Mouse (Mus musculus) forebrain, embryonic 12.5 days (tissue): ENCODE results near the gene Wnt8b. TPM values are rescaled to one million over a fixed set of nuclear protein-coding genes. Genes with fewer than 3 reads are reported as not detected.
"Not testable (repeated sequence)": the region's sequence is repeated elsewhere in the genome, so short reads cannot be mapped to it uniquely, and the experiment has no call there.

Experiments
- ATAC-seq: fragments of 200-750 bp; cut with Nextera tagmentation; 2 replicates; pipeline ENCODE4 v1.8.0; 2017; ENCODE audit warnings: moderate TSS enrichment; ENCODE audit not compliant: low FRiP score
- H3K27ac ChIP-seq: fragments of 300-500 bp; sonication (generic); 2 replicates; pipeline ENCODE4 v1.5.1; 2016; ENCODE audit warnings: mild to moderate bottlenecking
- H3K27me3 ChIP-seq: fragments of 300-500 bp; sonication (generic); 2 replicates; pipeline ENCODE4 v1.6.1; 2016; ENCODE audit warnings: mild to moderate bottlenecking
- H3K36me3 ChIP-seq: fragments of 300-500 bp; sonication (generic); replicated peaks from 2 replicates; pipeline ENCODE4 v1.6.1; 2016; ENCODE audit warnings: mild to moderate bottlenecking
- H3K4me1 ChIP-seq: fragments of 300-500 bp; sonication (generic); 2 replicates; pipeline ENCODE4 v1.6.1; 2016
- H3K4me2 ChIP-seq: fragments of 300-500 bp; sonication (generic); 2 replicates; pipeline ENCODE4 v1.6.1; 2016; ENCODE audit warnings: mild to moderate bottlenecking, moderate library complexity
- H3K4me3 ChIP-seq: fragments of 300-500 bp; sonication (generic); replicated peaks from 2 replicates; pipeline ENCODE4 v1.5.1; 2016; ENCODE audit warnings: mild to moderate bottlenecking
- H3K9ac ChIP-seq: fragments of 300-500 bp; sonication (generic); 2 replicates; pipeline ENCODE4 v1.6.1; 2016; ENCODE audit warnings: mild to moderate bottlenecking
- H3K9me3 ChIP-seq: fragments of 300-500 bp; sonication (generic); 2 replicates; pipeline ENCODE4 v1.6.1; 2016
- WGBS: fragments of 180-500 bp; shearing (Covaris S2); methylation state at CpG from one replicate; pipeline ENCODE4 v1.1.7; 2016; 5-methylcytosine and 5-hydroxymethylcytosine counted together
- polyA plus RNA-seq: library from polyadenylated mRNA; unstranded; fragments of >200 nt; fragmentation: Nextera tagmentation; extraction: Ambion mirVana; gene quantifications from 2 replicates; pipeline ENCODE4 v1.2.1, GENCODE M21; 2016

Wnt8b gene
- 24.4 and 36.8 TPM in 2 replicates for polyA plus RNA-seq

- peak within 1 kb of the TSS; percentile 39 for H3K9ac ChIP-seq
- ATAC-seq: no peak
- H3K27ac ChIP-seq: peak within 1 kb of the TSS; percentile 79
- WGBS: under 1% methylated on average over 8 of the region's 8 CpGs
- peak within 1 kb of the TSS; percentile 29 for H3K4me3 ChIP-seq
- no peaks in the 10 kb centered on the region for H3K36me3 ChIP-seq
- H3K4me1 ChIP-seq: peaks cover 10% of the 10 kb centered on the region
- H3K9me3 ChIP-seq: no peaks in the 10 kb centered on the region
- H3K4me2 ChIP-seq: peak within 1 kb of the TSS; percentile 37
- H3K27me3 ChIP-seq: peaks cover 91% of the 10 kb centered on the region
Measured at GRCm38 (mm10) chr19:44493128-44493527, at the start of gene Wnt8b. Gene Wnt8b (plus strand): TSS chr19:44493472.

DNA sequence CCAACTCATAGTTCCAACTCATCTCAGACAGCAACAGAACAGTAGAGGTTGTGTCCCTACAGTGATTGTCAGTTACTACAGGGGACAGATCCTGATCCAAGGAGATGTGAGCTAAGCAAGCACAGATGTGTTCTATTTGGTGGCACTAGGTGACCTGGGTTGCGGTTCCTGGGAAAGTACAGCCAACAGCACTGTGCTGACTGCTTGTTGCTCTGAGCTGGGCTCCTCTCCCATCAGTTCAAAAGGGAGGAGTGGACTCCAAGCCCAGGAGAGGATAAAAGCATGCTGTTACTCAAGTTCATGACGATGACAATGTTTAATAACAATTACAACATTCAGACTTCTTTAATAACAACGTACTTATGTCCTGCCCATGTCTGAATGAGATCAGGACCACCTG lies 47.5 kb upstream of the Wnt8b start:
- WGBS: 91% methylated on average over 3 of the region's 3 CpGs
- Histone ChIP-seq H3K27me3 (no peaks in the 10 kb centered on the region), H3K4me2 (no peak overlapping the region), H3K27ac (no peak overlapping the region), H3K36me3 (no peaks in the 10 kb centered on the region), H3K4me3 (no peak overlapping the region), H3K9me3 (no peaks in the 10 kb centered on the region), H3K9ac (no peak overlapping the region), H3K4me1 (no peaks in the 10 kb centered on the region)
- no peak for ATAC-seq

DNA sequence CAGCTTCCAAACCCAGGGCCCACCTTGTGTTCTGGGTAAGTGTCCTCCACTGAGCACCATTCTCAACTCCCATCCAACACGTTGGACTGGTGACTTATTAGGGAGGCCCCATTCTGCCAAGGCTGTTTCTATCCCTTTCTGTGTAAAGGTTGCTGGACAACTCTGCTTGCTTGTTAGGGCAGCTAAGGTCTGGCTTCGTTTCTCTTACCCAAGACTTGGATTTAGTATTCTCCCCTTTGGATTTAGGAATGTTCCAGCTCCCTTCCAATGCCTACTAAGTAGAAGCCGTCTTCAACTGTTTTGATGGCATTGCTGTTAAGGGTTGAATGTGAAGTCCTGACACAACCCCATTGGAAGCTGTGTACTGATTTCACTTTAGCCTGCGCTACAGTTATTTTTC lies 45.3 kb upstream of the Wnt8b start:
- no peaks in the 10 kb centered on the region for H3K9me3 ChIP-seq
- no peak for ATAC-seq
- H3K9ac ChIP-seq: no peak overlapping the region
- H3K4me2 ChIP-seq: no peak overlapping the region
- H3K27ac ChIP-seq: no peak overlapping the region
- H3K27me3 ChIP-seq: no peaks in the 10 kb centered on the region
- H3K4me1 ChIP-seq: no peaks in the 10 kb centered on the region
- H3K4me3 ChIP-seq: no peak overlapping the region
- 84% methylated on average over 4 of the region's 4 CpGs for WGBS
- H3K36me3 ChIP-seq: no peaks in the 10 kb centered on the region

GRCm38 (mm10) chr19:44454862-44455261 lies 38.4 kb upstream of the Wnt8b start:
- Histone ChIP-seq H3K4me3 (no peak overlapping the region), H3K9ac (no peak overlapping the region), H3K4me1 (no peaks in the 10 kb centered on the region), H3K4me2 (no peak overlapping the region), H3K9me3 (no peaks in the 10 kb centered on the region), H3K36me3 (no peaks in the 10 kb centered on the region), H3K27me3 (no peaks in the 10 kb centered on the region; the same call in 1 of the 2 replicates), H3K27ac (no peak overlapping the region)
- ATAC-seq: no peak
- WGBS: 92% methylated on average over 6 of the region's 6 CpGs

- H3K36me3 ChIP-seq: no peaks in the 10 kb centered on the region
- H3K4me3 ChIP-seq: no peak overlapping the region
- no peak overlapping the region for H3K4me2 ChIP-seq
- no peaks in the 10 kb centered on the region; the same call in 1 of the 2 replicates for H3K27me3 ChIP-seq
- H3K4me1 ChIP-seq: no peaks in the 10 kb centered on the region
- no peak overlapping the region for H3K9ac ChIP-seq
- WGBS: 88% methylated on average over 8 of the region's 8 CpGs
- ATAC-seq: no peak
- no peak overlapping the region for H3K27ac ChIP-seq
- no peaks in the 10 kb centered on the region for H3K9me3 ChIP-seq
Measured at GRCm38 (mm10) chr19:44455356-44455755, 37.9 kb upstream of the Wnt8b start.

DNA sequence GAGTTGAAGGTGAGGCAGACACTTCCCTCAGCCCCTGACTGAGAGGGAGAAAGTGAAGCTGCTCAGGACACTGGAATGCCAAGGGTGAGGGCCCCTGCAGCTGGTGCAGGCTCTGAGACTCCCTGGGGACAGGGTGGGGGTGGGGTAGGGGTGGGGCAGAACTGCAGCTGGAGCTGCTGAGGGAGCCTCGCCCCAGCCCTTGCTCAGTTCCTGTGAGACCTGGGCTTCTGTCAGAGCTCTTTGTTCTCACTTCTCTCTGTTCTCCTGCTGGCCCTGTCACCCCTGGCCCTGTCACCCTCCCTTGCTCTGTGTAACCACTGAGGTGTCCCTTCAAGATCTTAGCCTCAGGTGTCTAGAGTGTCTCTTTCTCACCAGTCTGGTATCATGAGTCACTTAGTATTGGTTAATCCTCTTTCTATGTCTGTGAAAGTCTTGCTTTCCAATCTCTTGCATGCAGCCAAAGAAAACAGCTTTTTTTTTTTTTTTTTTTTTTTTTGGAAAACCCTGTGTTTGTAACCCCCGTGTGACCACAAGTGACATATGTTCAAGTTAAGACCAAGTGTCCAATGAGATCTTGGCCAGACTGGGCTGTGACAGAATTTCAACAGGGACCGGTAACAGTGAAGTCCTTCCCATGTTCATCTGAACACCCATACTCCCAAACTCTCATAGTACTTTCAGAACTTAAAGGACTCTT lies 35.8 kb upstream of the Wnt8b start:
- WGBS: 88% methylated on average over 2 of the region's 3 CpGs
- Histone ChIP-seq H3K36me3 (no peaks in the 10 kb centered on the region), H3K9ac (no peak overlapping the region), H3K4me3 (no peak overlapping the region), H3K27me3 (peaks cover 3% of the 10 kb centered on the region; the same call in 1 of the 2 replicates), H3K27ac (no peak overlapping the region), H3K9me3 (no peaks in the 10 kb centered on the region), H3K4me1 (no peaks in the 10 kb centered on the region), H3K4me2 (no peak overlapping the region)
- ATAC-seq: no peak

DNA sequence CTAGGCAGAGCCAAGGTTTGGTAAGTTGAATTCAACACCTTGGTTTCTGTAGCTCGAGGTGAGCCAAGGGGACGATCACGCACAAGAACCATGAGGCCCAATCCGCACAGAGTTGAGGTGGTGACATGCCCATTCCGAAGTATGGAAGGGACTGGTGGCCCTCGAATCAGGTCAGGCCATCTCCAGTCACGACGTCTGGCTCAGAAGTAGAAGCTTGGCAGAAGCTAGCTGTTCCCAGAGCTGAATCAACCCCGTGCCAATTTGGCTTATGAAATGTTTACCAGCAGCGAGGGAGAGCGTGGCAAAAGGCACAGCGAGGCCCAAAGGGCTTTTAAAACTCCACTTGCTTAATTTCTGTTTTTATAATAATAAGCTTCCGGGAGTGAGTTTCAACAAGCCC lies 34.6 kb upstream of the Wnt8b start:
- H3K9ac ChIP-seq: no peak overlapping the region
- 94% methylated on average over 13 of the region's 13 CpGs for WGBS
- no peak overlapping the region for H3K4me2 ChIP-seq
- H3K4me1 ChIP-seq: no peaks in the 10 kb centered on the region
- no peak for ATAC-seq
- H3K9me3 ChIP-seq: no peaks in the 10 kb centered on the region
- H3K27ac ChIP-seq: no peak overlapping the region
- H3K4me3 ChIP-seq: no peak overlapping the region
- H3K27me3 ChIP-seq: peaks cover 3% of the 10 kb centered on the region; the same call in 1 of the 2 replicates
- H3K36me3 ChIP-seq: no peaks in the 10 kb centered on the region

DNA sequence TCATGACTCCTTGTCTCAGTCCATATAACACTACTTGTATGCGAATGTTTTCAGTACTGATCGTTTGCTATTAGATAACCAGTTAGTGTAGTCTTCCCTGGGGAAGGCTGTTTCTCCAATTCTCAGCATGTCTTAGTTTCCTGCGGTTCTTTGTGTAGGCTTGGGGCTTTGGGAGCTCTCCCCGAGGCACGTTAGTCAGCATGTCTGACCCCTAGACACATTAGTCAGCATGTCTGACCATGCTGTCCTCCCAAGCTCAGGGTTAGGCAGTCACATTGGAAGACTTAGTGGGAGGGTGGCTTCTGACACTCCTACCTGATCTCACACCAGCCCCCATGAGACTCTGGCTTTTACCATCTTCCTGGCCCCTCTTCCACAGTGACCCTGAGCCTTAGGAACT lies 32.8 kb upstream of the Wnt8b start:
- Histone ChIP-seq H3K9me3 (no peaks in the 10 kb centered on the region), H3K4me1 (peaks cover 3% of the 10 kb centered on the region; the same call in 1 of the 2 replicates), H3K9ac (no peak overlapping the region), H3K36me3 (no peaks in the 10 kb centered on the region), H3K4me2 (no peak overlapping the region), H3K27ac (no peak overlapping the region), H3K27me3 (peaks cover 3% of the 10 kb centered on the region; the same call in 1 of the 2 replicates), H3K4me3 (no peak overlapping the region)
- ATAC-seq: no peak
- 84% methylated on average over 5 of the region's 5 CpGs for WGBS

GRCm38 (mm10) chr19:44461500-44461899 lies 31.8 kb upstream of the Wnt8b start:
- H3K27ac ChIP-seq: no peak overlapping the region
- peaks cover 5% of the 10 kb centered on the region; the same call in 1 of the 2 replicates for H3K4me1 ChIP-seq
- H3K4me3 ChIP-seq: no peak overlapping the region
- H3K4me2 ChIP-seq: no peak overlapping the region
- no peak overlapping the region for H3K9ac ChIP-seq
- no peaks in the 10 kb centered on the region for H3K36me3 ChIP-seq
- no peak for ATAC-seq
- WGBS: 51% methylated on average over 4 of the region's 4 CpGs
- H3K27me3 ChIP-seq: peaks cover 3% of the 10 kb centered on the region; the same call in 1 of the 2 replicates
- no peaks in the 10 kb centered on the region for H3K9me3 ChIP-seq

- Histone ChIP-seq H3K4me1 (peaks cover 5% of the 10 kb centered on the region; the same call in 1 of the 2 replicates), H3K9ac (no peak overlapping the region), H3K4me2 (no peak overlapping the region), H3K9me3 (no peaks in the 10 kb centered on the region), H3K27ac (no peak overlapping the region), H3K4me3 (no peak overlapping the region), H3K36me3 (no peaks in the 10 kb centered on the region), H3K27me3 (peaks cover 3% of the 10 kb centered on the region; the same call in 1 of the 2 replicates)
- no peak for ATAC-seq
- 92% methylated on average over 4 of the region's 4 CpGs for WGBS
Measured at GRCm38 (mm10) chr19:44462141-44462540, 31.1 kb upstream of the Wnt8b start.

- not testable (repeated sequence) for ATAC-seq, H3K27me3 ChIP-seq, H3K9ac ChIP-seq, H3K36me3 ChIP-seq, H3K4me3 ChIP-seq, H3K4me1 ChIP-seq, H3K9me3 ChIP-seq
- WGBS: 49% methylated on average over 14 of the region's 14 CpGs
- Histone ChIP-seq H3K27ac (peak overlapping the region; percentile 71), H3K4me2 (peak overlapping the region; percentile 28)
Measured at GRCm38 (mm10) chr19:44465960-44466525, 27.2 kb upstream of the Wnt8b start.

DNA sequence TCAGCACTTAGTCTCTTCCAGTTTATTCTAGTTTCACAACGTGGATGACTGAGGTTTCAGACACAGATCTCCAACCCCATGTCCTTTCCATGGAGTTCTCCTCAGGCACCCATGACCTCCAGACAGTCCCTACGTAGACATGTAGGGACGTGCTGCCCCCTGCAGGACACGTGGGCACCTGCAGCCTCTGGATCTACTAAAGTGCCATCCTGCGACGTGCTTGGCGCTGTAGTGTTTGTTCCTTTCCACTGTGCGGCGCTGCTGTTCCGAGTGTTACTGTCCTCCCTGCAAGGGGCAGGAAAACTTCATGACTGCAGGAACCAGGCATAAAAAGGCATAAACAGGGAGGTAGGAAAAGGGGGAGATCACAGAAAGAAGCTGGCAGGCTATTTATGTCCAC lies 19.1 kb upstream of the Wnt8b start:
- ATAC-seq: no peak
- no peak overlapping the region for H3K4me3 ChIP-seq
- H3K27me3 ChIP-seq: peaks cover 24% of the 10 kb centered on the region
- H3K9ac ChIP-seq: no peak overlapping the region
- H3K36me3 ChIP-seq: no peaks in the 10 kb centered on the region
- WGBS: 1% methylated on average over 10 of the region's 10 CpGs
- no peak overlapping the region for H3K27ac ChIP-seq
- H3K9me3 ChIP-seq: no peaks in the 10 kb centered on the region
- H3K4me2 ChIP-seq: no peak overlapping the region
- 0 out of 2 replicates have a peak, but pooled peaks cover 3% of the 10 kb centered on the region for H3K4me1 ChIP-seq

- no peaks in the 10 kb centered on the region for H3K9me3 ChIP-seq
- no peak overlapping the region for H3K27ac ChIP-seq
- WGBS: 89% methylated on average over 6 of the region's 6 CpGs
- H3K4me2 ChIP-seq: no peak overlapping the region
- no peaks in the 10 kb centered on the region for H3K36me3 ChIP-seq
- H3K4me3 ChIP-seq: no peak overlapping the region
- H3K27me3 ChIP-seq: peaks cover 24% of the 10 kb centered on the region
- ATAC-seq: no peak
- H3K9ac ChIP-seq: no peak overlapping the region
- 0 out of 2 replicates have a peak, but pooled peaks cover 3% of the 10 kb centered on the region for H3K4me1 ChIP-seq
Measured at GRCm38 (mm10) chr19:44475268-44475667, 18.0 kb upstream of the Wnt8b start.
